Mouse (Mus musculus) gastrocnemius, adult 2 months (tissue): ENCODE measurements around the gene Pold4. TPM values are rescaled to one million over a fixed set of nuclear protein-coding genes. Genes with fewer than 3 reads are reported as not detected.

Experiments used
- DNase-seq: peaks from one replicate; pipeline ENCODE4 v3.0.0; 2022
- H3K27ac ChIP-seq: fragments of 200-600 bp; 2 replicates; pipeline ENCODE4 v1.8.1; 2022; ENCODE audit warnings: mild to moderate bottlenecking
- H3K4me3 ChIP-seq: fragments of 200-600 bp; 2 replicates; pipeline ENCODE4 v1.8.1; 2022; ENCODE audit warnings: mild to moderate bottlenecking, moderate library complexity
- CTCF ChIP-seq: fragments of 200-600 bp; IDR thresholded peaks from 2 replicates; pipeline ENCODE4 v1.8.1; 2022; ENCODE audit warnings: antibody characterized with exemption, mild to moderate bottlenecking, moderate library complexity
- intact Hi-C: fragments of 180-260 bp; cut with DNase I; formaldehyde crosslinking; loops from one replicate; pipeline ENCODE4 v1.15.1; 2025
- total RNA-seq, 2 experiments: library from RNA; stranded (reverse); gene quantifications; 2 replicates each; pipeline ENCODE4 v1.2.3; 2021

The Pold4 gene
- total RNA-seq, 2 experiments from 2014 or later: 13.6 to 16.4 TPM

DNA sequence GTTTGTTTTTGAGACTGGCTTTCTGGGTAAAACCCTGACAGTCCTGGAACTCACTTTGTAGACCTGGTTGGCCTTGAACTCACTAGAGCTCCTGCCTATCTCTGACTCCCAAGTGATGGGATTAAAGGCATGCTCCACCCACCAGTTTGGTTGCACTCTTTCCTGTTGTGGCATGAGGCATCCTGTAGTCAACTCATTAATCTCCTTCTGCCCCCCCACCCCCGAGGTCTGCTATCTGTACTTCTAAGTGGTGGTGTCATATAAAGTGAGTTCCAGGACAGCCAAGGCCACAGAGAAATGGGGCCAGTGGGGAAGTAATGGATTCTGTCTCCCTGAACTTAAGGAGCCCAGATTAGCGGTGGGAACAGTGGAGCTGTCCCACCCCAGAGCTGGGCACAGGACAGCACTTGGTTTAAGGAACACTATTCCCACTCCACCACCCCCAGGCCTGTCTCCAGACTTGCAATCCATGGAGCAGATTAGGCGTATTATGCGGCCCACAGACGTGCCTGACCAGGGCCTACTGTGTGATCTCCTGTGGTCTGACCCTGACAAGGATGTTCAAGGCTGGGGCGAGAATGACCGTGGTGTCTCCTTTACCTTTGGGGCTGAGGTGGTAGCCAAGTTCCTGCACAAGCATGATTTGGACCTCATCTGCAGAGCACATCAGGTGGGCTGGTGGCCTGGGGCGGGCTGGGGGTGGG is 37.5 kb upstream of the Pold4 start:
- no peak for TF ChIP-seq CTCF
- peak; percentile 10 for DNase-seq
- H3K27ac ChIP-seq: no peak overlapping the region
- no peak overlapping the region for H3K4me3 ChIP-seq
- intact Hi-C loops: loop anchor here (5.0 kb wide), 1 partner anchor 67 kb away; the partner anchor contains the start of gene Aip

GRCm38 (mm10) chr19:4194776-4195650 is 36.7 kb upstream of the Pold4 start:
- intact Hi-C loops: loop anchor here (5.0 kb wide), 1 partner anchor 68 kb away; the partner anchor contains the start of gene Aip
- TF ChIP-seq CTCF: no peak
- DNase-seq: peak; percentile 41
- Histone ChIP-seq H3K27ac (no peak overlapping the region), H3K4me3 (no peak overlapping the region)

GRCm38 (mm10) chr19:4196048-4196447 is 35.7 kb upstream of the Pold4 start:
- TF ChIP-seq CTCF: no peak
- Histone ChIP-seq H3K4me3 (no peak overlapping the region), H3K27ac (no peak overlapping the region)
- peak; percentile 16 for DNase-seq
- intact Hi-C loops: no loop called here

- intact Hi-C loops: no loop called here
- DNase-seq: peak; percentile 46
- Histone ChIP-seq H3K4me3 (no peak overlapping the region), H3K27ac (no peak overlapping the region)
- no peak for TF ChIP-seq CTCF
These were observed 35.2 kb upstream of the Pold4 start for GRCm38 (mm10) chr19:4196548-4196947.

GRCm38 (mm10) chr19:4197180-4197579 is 34.5 kb upstream of the Pold4 start:
- no peak overlapping the region for H3K4me3 ChIP-seq
- no peak overlapping the region for H3K27ac ChIP-seq
- no peak for DNase-seq
- no peak for TF ChIP-seq CTCF
- intact Hi-C loops: no loop called here

GRCm38 (mm10) chr19:4201291-4201909 is 30.3 kb upstream of the Pold4 start, which contains the start of gene Rad9a:
Gene Rad9a (minus strand): TSS chr19:4201662.
- Histone ChIP-seq H3K4me3 (peak within 1 kb of the TSS; percentile 83), H3K27ac (peak within 1 kb of the TSS; percentile 92)
- DNase-seq: peak; percentile 97
- no peak for TF ChIP-seq CTCF
- intact Hi-C loops: no loop called here

- TF ChIP-seq CTCF: no peak
- peak overlapping the region; percentile 92 for H3K27ac ChIP-seq
- intact Hi-C loops: no loop called here
These were observed 29.6 kb upstream of the Pold4 start for GRCm38 (mm10) chr19:4202149-4202548.

DNA sequence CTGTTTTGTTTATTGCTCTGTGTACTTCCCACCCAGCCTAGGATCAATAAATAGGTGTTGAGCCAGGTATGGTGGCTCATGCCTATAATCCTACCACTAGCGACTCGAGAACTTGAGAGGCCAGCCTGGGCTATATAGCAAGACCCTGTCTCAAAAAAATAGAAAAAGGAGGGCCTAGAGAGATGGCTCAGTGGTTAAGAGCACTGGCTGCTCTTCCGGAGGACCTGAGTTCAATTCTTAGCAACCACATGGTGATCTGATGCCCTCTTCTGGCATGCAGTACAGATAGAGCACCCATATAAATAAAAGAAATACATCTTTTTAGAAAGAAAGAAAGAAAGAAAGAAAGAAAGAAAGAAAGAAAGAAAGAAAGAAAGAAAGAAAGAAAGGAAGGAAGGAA is 28.6 kb upstream of the Pold4 start:
- Histone ChIP-seq H3K4me3 (no peak overlapping the region), H3K27ac (peak overlapping the region; percentile 9; the same call in 1 of the 2 replicates)
- no peak for DNase-seq
- intact Hi-C loops: no loop called here
- TF ChIP-seq CTCF: peak; percentile 6; the same call in 1 of the 2 replicates

More at GRCm38 (mm10) chr19:4202149-4202548, 29.6 kb upstream of the Pold4 start:
- DNase-seq: no peak
- peak overlapping the region; percentile 83 for H3K4me3 ChIP-seq

GRCm38 (mm10) chr19:4203604-4204326 is 27.9 kb upstream of the Pold4 start:
- intact Hi-C loops: no loop called here
- TF ChIP-seq CTCF: no peak
- Histone ChIP-seq H3K4me3 (no peak overlapping the region), H3K27ac (peak overlapping the region; percentile 2; the same call in 1 of the 2 replicates)
- no peak for DNase-seq

DNA sequence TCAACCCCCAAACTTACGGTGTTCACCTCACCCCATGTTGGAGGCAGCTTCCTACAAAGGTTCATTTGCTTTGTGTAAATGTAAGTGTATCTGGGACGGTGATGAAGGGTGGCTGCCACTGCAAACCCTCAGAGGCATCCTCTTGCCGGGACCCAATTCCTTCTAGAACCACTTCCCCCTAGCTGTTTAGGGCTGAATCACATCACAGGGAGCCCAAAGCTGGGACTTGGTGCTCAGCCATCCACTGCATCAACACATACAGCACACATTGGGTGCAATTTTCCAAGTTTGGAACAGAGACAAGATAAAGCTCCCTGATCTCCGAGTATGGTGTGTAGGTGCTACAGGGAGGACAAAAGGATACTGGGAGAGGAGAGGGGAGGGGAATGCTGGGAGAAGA is 26.8 kb upstream of the Pold4 start:
- no peak for TF ChIP-seq CTCF
- intact Hi-C loops: no loop called here

DNA sequence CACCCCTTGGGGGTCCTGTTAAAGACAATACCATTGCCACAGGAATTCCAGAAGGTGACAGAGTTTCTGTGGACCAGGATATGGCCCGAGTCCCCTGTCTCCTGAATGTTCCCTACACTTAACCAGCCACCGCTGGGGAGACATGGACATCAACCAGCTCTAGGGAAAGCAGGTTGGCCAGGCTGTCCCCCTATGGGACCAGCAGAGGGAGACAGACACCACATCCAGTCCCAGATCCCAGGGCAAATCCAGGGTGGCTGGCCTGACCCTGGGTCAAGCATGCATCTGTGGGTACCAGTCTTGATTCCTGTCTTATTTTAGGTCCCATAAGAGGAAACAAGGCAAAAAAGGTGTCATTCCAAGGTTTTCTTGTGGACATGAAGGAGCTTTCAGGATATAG is 24.7 kb upstream of the Pold4 start:
- Histone ChIP-seq H3K4me3 (no peak overlapping the region), H3K27ac (no peak overlapping the region)
- DNase-seq: peak; percentile 82
- TF ChIP-seq CTCF: no peak; the same call in 1 of the 2 replicates
- intact Hi-C loops: loop anchor here (1.0 to 2.0 kb wide), 2 partner anchors 21 to 104 kb away; no protein-coding TSS in a partner anchor

More for the DNA sequence above, 26.8 kb upstream of the Pold4 start:
- H3K27ac ChIP-seq: no peak overlapping the region
- H3K4me3 ChIP-seq: no peak overlapping the region
- no peak for DNase-seq

DNA sequence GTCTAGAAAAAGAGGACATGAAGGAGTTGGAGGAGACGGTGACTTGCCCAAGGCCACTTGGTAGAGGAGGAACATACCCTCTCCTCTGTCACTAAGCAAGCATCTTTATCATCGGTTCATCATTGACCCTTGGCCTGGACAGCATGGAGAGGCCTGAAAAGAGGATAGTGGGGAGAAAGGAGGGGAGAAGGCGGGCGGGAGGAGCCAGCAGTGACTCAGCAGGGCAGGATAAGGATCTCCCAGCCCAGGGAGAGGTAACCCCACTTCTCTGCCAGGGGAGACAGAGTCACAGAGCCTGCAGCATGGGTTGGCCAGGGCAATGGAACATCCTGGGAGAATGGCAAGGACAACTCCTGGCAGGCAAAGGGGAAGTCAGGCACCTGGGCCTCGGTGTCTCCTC is 23.1 kb upstream of the Pold4 start:
- H3K27ac ChIP-seq: no peak overlapping the region
- intact Hi-C loops: no loop called here
- no peak for DNase-seq
- no peak overlapping the region for H3K4me3 ChIP-seq
- no peak for TF ChIP-seq CTCF
